Mouse (Mus musculus): ENCODE measurements around the gene Stk32b.

DNA sequence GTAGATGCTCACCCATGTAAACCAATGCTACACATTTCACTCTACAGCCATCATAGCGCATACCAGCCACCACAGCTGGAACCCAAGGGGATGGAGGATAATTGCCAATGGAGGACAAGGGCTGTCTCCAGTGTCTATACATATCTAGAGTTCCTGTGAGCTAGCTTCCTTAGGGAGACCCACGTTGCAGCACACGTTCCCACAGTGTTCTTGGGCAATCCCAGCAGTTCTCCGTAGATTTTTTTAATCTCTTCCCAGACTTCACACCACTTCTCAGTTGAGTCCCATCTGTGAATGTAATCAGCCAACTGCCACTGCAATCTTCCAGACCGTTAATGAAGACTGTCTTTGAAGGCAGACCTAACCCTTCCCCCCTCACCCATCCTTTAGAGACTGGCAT is 165.3 kb downstream of the Stk32b start:
- TF ChIP-seq POLR2A (IDR thresholded peaks at IDR 0.05; ENCODE audit: borderline replicate concordance, extremely low read depth, low read depth, low read length) (no peak), CTCF (IDR thresholded peaks at IDR 0.05; ENCODE audit: insufficient read depth, low read length) (no peak)
